Mouse (Mus musculus): Measurements from ENCODE around the gene Tbc1d2. TPM values are rescaled to one million over a fixed set of nuclear protein-coding genes. Genes with fewer than 3 reads are reported as not detected.

Tbc1d2 gene
- polyA plus RNA-seq, 1 experiment from 2014 or later = 7.4 TPM

- H3K4me2 ChIP-seq (ENCODE audit: low read depth, low read length) = no peak overlapping the region
- no peak overlapping the region for H3K9ac ChIP-seq (ENCODE audit: low read depth, low read length)
- no peaks in the 10 kb centered on the region for H3K9me3 ChIP-seq (ENCODE audit: control insufficient read depth, low read length)
- WGBS = 86% methylated on average over 9 of the region's 9 CpGs
- no peak for ATAC-seq
- H3K4me3 ChIP-seq (ENCODE audit: low read length) = no peak overlapping the region
- H3K36me3 ChIP-seq (ENCODE audit: control insufficient read depth, insufficient read depth, low read length) = no peaks in the 10 kb centered on the region
- no peak overlapping the region for H3K27ac ChIP-seq (ENCODE audit: low read length)
- no peaks in the 10 kb centered on the region for H3K27me3 ChIP-seq (replicated peaks; ENCODE audit: control insufficient read depth, insufficient read depth, low read length)
- H3K4me1 ChIP-seq (ENCODE audit: control insufficient read depth, insufficient read depth, low read length) = peaks cover 24% of the 10 kb centered on the region
Observed at GRCm38 (mm10) chr4:46571744-46572143, 78.3 kb downstream of the Tbc1d2 start.

- 49% methylated on average over 5 of the region's 5 CpGs for WGBS
- Histone ChIP-seq H3K27me3 (replicated peaks; ENCODE audit: control insufficient read depth, insufficient read depth, low read length) (no peaks in the 10 kb centered on the region), H3K27ac (ENCODE audit: low read length) (no peak overlapping the region), H3K9me3 (ENCODE audit: control insufficient read depth, low read length) (no peaks in the 10 kb centered on the region), H3K4me3 (ENCODE audit: low read length) (no peak overlapping the region), H3K9ac (ENCODE audit: low read depth, low read length) (no peak overlapping the region), H3K36me3 (ENCODE audit: control insufficient read depth, insufficient read depth, low read length) (no peaks in the 10 kb centered on the region), H3K4me1 (ENCODE audit: control insufficient read depth, insufficient read depth, low read length) (peaks cover 21% of the 10 kb centered on the region), H3K4me2 (ENCODE audit: low read depth, low read length) (no peak overlapping the region)
- no peak for ATAC-seq
Observed at GRCm38 (mm10) chr4:46569671-46570070, 80.3 kb downstream of the Tbc1d2 start.

- H3K9ac ChIP-seq (ENCODE audit: low read depth, low read length) = no peak overlapping the region
- no peak overlapping the region for H3K4me2 ChIP-seq (ENCODE audit: low read depth, low read length)
- H3K36me3 ChIP-seq (ENCODE audit: control insufficient read depth, insufficient read depth, low read length) = no peaks in the 10 kb centered on the region
- no peaks in the 10 kb centered on the region for H3K27me3 ChIP-seq (replicated peaks; ENCODE audit: control insufficient read depth, insufficient read depth, low read length)
- no peak overlapping the region for H3K4me3 ChIP-seq (ENCODE audit: low read length)
- 85% methylated on average over 8 of the region's 8 CpGs for WGBS
- H3K9me3 ChIP-seq (ENCODE audit: control insufficient read depth, low read length) = no peaks in the 10 kb centered on the region
- H3K4me1 ChIP-seq (ENCODE audit: control insufficient read depth, insufficient read depth, low read length) = peaks cover 6% of the 10 kb centered on the region; the same call in 1 of the 2 replicates
- no peak overlapping the region for H3K27ac ChIP-seq (ENCODE audit: low read length)
- ATAC-seq = no peak
Observed at GRCm38 (mm10) chr4:46568169-46568568, 81.8 kb downstream of the Tbc1d2 start.

- no peaks in the 10 kb centered on the region for H3K36me3 ChIP-seq (ENCODE audit: control insufficient read depth, insufficient read depth, low read length)
- H3K4me2 ChIP-seq (ENCODE audit: low read depth, low read length) = no peak overlapping the region
- H3K27ac ChIP-seq (ENCODE audit: low read length) = no peak overlapping the region
- no peak overlapping the region for H3K9ac ChIP-seq (ENCODE audit: low read depth, low read length)
- H3K4me1 ChIP-seq (ENCODE audit: control insufficient read depth, insufficient read depth, low read length) = peaks cover 4% of the 10 kb centered on the region; the same call in 1 of the 2 replicates
- ATAC-seq = no peak
- no peak overlapping the region for H3K4me3 ChIP-seq (ENCODE audit: low read length)
- H3K9me3 ChIP-seq (ENCODE audit: control insufficient read depth, low read length) = no peaks in the 10 kb centered on the region
- 70% methylated on average over 8 of the region's 8 CpGs for WGBS
- H3K27me3 ChIP-seq (replicated peaks; ENCODE audit: control insufficient read depth, insufficient read depth, low read length) = no peaks in the 10 kb centered on the region
Observed at GRCm38 (mm10) chr4:46566931-46567671, 82.9 kb downstream of the Tbc1d2 start.

GRCm38 (mm10) chr4:46565393-46565955 is 84.5 kb downstream of the Tbc1d2 start:
- no peaks in the 10 kb centered on the region for H3K9me3 ChIP-seq (ENCODE audit: control insufficient read depth, low read length)
- H3K36me3 ChIP-seq (ENCODE audit: control insufficient read depth, insufficient read depth, low read length) = no peaks in the 10 kb centered on the region
- H3K4me3 ChIP-seq (ENCODE audit: low read length) = no peak overlapping the region
- no peak overlapping the region for H3K4me2 ChIP-seq (ENCODE audit: low read depth, low read length)
- H3K4me1 ChIP-seq (ENCODE audit: control insufficient read depth, insufficient read depth, low read length) = peaks cover 5% of the 10 kb centered on the region; the same call in 1 of the 2 replicates
- no peak overlapping the region for H3K9ac ChIP-seq (ENCODE audit: low read depth, low read length)
- ATAC-seq = no peak
- H3K27me3 ChIP-seq (replicated peaks; ENCODE audit: control insufficient read depth, insufficient read depth, low read length) = no peaks in the 10 kb centered on the region
- WGBS = 93% methylated on average over 4 of the region's 4 CpGs
- no peak overlapping the region for H3K27ac ChIP-seq (ENCODE audit: low read length)

- H3K27ac ChIP-seq (ENCODE audit: low read length) = peak overlapping the region; percentile 11; the same call in 1 of the 2 replicates
- 79% methylated on average over 4 of the region's 4 CpGs for WGBS
Observed at GRCm38 (mm10) chr4:46564247-46564646, 85.8 kb downstream of the Tbc1d2 start.

GRCm38 (mm10) chr4:46563847-46564246 is 86.2 kb downstream of the Tbc1d2 start:
- Histone ChIP-seq H3K27ac (ENCODE audit: low read length) (peak overlapping the region; percentile 11; the same call in 1 of the 2 replicates), H3K36me3 (ENCODE audit: control insufficient read depth, insufficient read depth, low read length) (no peaks in the 10 kb centered on the region), H3K27me3 (replicated peaks; ENCODE audit: control insufficient read depth, insufficient read depth, low read length) (no peaks in the 10 kb centered on the region), H3K4me2 (ENCODE audit: low read depth, low read length) (no peak overlapping the region), H3K4me1 (ENCODE audit: control insufficient read depth, insufficient read depth, low read length) (peaks cover 13% of the 10 kb centered on the region), H3K9ac (ENCODE audit: low read depth, low read length) (no peak overlapping the region), H3K4me3 (ENCODE audit: low read length) (no peak overlapping the region), H3K9me3 (ENCODE audit: control insufficient read depth, low read length) (no peaks in the 10 kb centered on the region)
- no peak for ATAC-seq
- 59% methylated on average over 10 of the region's 10 CpGs for WGBS

More at GRCm38 (mm10) chr4:46564247-46564646, 85.8 kb downstream of the Tbc1d2 start:
- Histone ChIP-seq H3K9me3 (ENCODE audit: control insufficient read depth, low read length) (no peaks in the 10 kb centered on the region), H3K9ac (ENCODE audit: low read depth, low read length) (no peak overlapping the region), H3K4me3 (ENCODE audit: low read length) (no peak overlapping the region), H3K27me3 (replicated peaks; ENCODE audit: control insufficient read depth, insufficient read depth, low read length) (no peaks in the 10 kb centered on the region), H3K4me2 (ENCODE audit: low read depth, low read length) (no peak overlapping the region), H3K4me1 (ENCODE audit: control insufficient read depth, insufficient read depth, low read length) (peaks cover 11% of the 10 kb centered on the region), H3K36me3 (ENCODE audit: control insufficient read depth, insufficient read depth, low read length) (no peaks in the 10 kb centered on the region)
- ATAC-seq = no peak

- no peaks in the 10 kb centered on the region for H3K27me3 ChIP-seq (replicated peaks; ENCODE audit: control insufficient read depth, insufficient read depth, low read length)
- WGBS = 95% methylated on average over 14 of the region's 14 CpGs
- no peak overlapping the region for H3K9ac ChIP-seq (ENCODE audit: low read depth, low read length)
- ATAC-seq = no peak
- no peak overlapping the region for H3K4me3 ChIP-seq (ENCODE audit: low read length)
- H3K9me3 ChIP-seq (ENCODE audit: control insufficient read depth, low read length) = no peaks in the 10 kb centered on the region
- H3K36me3 ChIP-seq (ENCODE audit: control insufficient read depth, insufficient read depth, low read length) = no peaks in the 10 kb centered on the region
- no peak overlapping the region for H3K27ac ChIP-seq (ENCODE audit: low read length)
- H3K4me2 ChIP-seq (ENCODE audit: low read depth, low read length) = no peak overlapping the region
- H3K4me1 ChIP-seq (ENCODE audit: control insufficient read depth, insufficient read depth, low read length) = peaks cover 19% of the 10 kb centered on the region
Observed at GRCm38 (mm10) chr4:46562841-46563240, 87.2 kb downstream of the Tbc1d2 start.

- Histone ChIP-seq H3K9me3 (ENCODE audit: control insufficient read depth, low read length) (no peaks in the 10 kb centered on the region), H3K27me3 (replicated peaks; ENCODE audit: control insufficient read depth, insufficient read depth, low read length) (no peaks in the 10 kb centered on the region), H3K4me3 (ENCODE audit: low read length) (no peak overlapping the region), H3K4me2 (ENCODE audit: low read depth, low read length) (no peak overlapping the region), H3K9ac (ENCODE audit: low read depth, low read length) (no peak overlapping the region), H3K27ac (ENCODE audit: low read length) (no peak overlapping the region), H3K36me3 (ENCODE audit: control insufficient read depth, insufficient read depth, low read length) (no peaks in the 10 kb centered on the region), H3K4me1 (ENCODE audit: control insufficient read depth, insufficient read depth, low read length) (peaks cover 21% of the 10 kb centered on the region)
- 82% methylated on average over 5 of the region's 5 CpGs for WGBS
- no peak for ATAC-seq
Observed at GRCm38 (mm10) chr4:46562037-46562436, 88.0 kb downstream of the Tbc1d2 start.
